Mouse (Mus musculus) midbrain, embryonic 11.5 days (tissue): ENCODE data around the gene Tspan15. TPM values are rescaled to one million over a fixed set of nuclear protein-coding genes. Genes with fewer than 3 reads are reported as not detected.

ENCODE experiments used
- ATAC-seq: fragments of 200-750 bp; cut with Nextera tagmentation; 2 replicates; pipeline ENCODE4 v1.8.0; 2017; ENCODE audit warnings: moderate TSS enrichment, moderate library complexity; ENCODE audit not compliant: low FRiP score
- DNase-seq: peaks from one replicate; pipeline ENCODE4 v3.0.0; 2015; ENCODE audit warnings: low spot score; ENCODE audit errors: missing footprints
- H3K27ac ChIP-seq: fragments of 300-500 bp; sonication (generic); 2 replicates; pipeline ENCODE4 v1.5.1; 2014; ENCODE audit warnings: low read depth, low read length
- H3K27me3 ChIP-seq: fragments of 300-500 bp; sonication (generic); 2 replicates; pipeline ENCODE4 v1.6.1; 2014; ENCODE audit warnings: mild to moderate bottlenecking, low read length, moderate library complexity, mixed read lengths; ENCODE audit not compliant: control insufficient read depth, insufficient read depth
- H3K36me3 ChIP-seq: fragments of 300-500 bp; sonication (generic); 2 replicates; pipeline ENCODE4 v1.6.1; 2014; ENCODE audit warnings: mild to moderate bottlenecking, low read length, moderate library complexity, mixed read lengths; ENCODE audit not compliant: control insufficient read depth, insufficient read depth
- H3K4me1 ChIP-seq: fragments of 300-500 bp; sonication (generic); 2 replicates; pipeline ENCODE4 v1.6.1; 2014; ENCODE audit warnings: low read length; ENCODE audit not compliant: control insufficient read depth, insufficient read depth
- H3K4me2 ChIP-seq: fragments of 300-500 bp; sonication (generic); 2 replicates; pipeline ENCODE4 v1.6.1; 2014; ENCODE audit warnings: mild to moderate bottlenecking, moderate library complexity
- H3K4me3 ChIP-seq: fragments of 300-500 bp; sonication (generic); 2 replicates; pipeline ENCODE4 v1.5.1; 2014; ENCODE audit warnings: low read depth, low read length
- H3K9ac ChIP-seq: fragments of 300-500 bp; sonication (generic); 2 replicates; pipeline ENCODE4 v1.6.1; 2014; ENCODE audit warnings: low read length
- H3K9me3 ChIP-seq: fragments of 300-500 bp; sonication (generic); 2 replicates; pipeline ENCODE4 v1.6.1; 2016; ENCODE audit warnings: low read length; ENCODE audit not compliant: control insufficient read depth
- WGBS: fragments of 180-500 bp; shearing (Covaris S2); extraction: QIAGEN DNeasy Blood & Tissue Kit; methylation state at CpG from one replicate; pipeline ENCODE4 v1.1.7; 2014; 5-methylcytosine and 5-hydroxymethylcytosine counted together
- microRNA-seq: library from miRNA; unstranded; fragments of <30 nt; microRNA quantifications from one replicate; pipeline ENCODE4, GENCODE M21; 2017
- polyA plus RNA-seq: library from polyadenylated mRNA; unstranded; fragments of >200 nt; fragmentation: Nextera tagmentation; extraction: Ambion mirVana; gene quantifications from 2 replicates; pipeline ENCODE4 v1.2.1, GENCODE M21; 2014

Tspan15 gene
- polyA plus RNA-seq, 1 experiment from 2014 or later = 8.6 TPM

- no peak overlapping the region for H3K4me2 ChIP-seq
These were observed 95.2 kb downstream of the Tspan15 start for GRCm38 (mm10) chr10:62135696-62136470.

More at GRCm38 (mm10) chr10:62135696-62136470, 95.2 kb downstream of the Tspan15 start:
- H3K9ac ChIP-seq = no peak overlapping the region
- H3K27me3 ChIP-seq = peaks cover 59% of the 10 kb centered on the region
- ATAC-seq (no peak), DNase-seq (peak; percentile 79)
- H3K4me3 ChIP-seq = no peak overlapping the region
- H3K27ac ChIP-seq = no peak overlapping the region
- no peaks in the 10 kb centered on the region for H3K9me3 ChIP-seq
- H3K36me3 ChIP-seq = no peaks in the 10 kb centered on the region
- 3% methylated on average over 8 of the region's 8 CpGs for WGBS
- H3K4me1 ChIP-seq = peaks cover 7% of the 10 kb centered on the region

Small RNAs within 50 kb of the gene (microRNA-seq; reads per million reads assigned to microRNA genes)
- gene Mir7662 = 1.7 reads per million

Other genes starting within 250 kb of the Tspan15 start
- gene Neurog3, start 98.2 kb downstream of the Tspan15 start, polyA plus RNA-seq = 0.34 and 0.37 TPM in 2 replicates
- 7.1 and 7.6 TPM in 2 replicates for gene Fam241b, start 87.3 kb downstream of the Tspan15 start, polyA plus RNA-seq
- not detected in 2 replicates for gene Tacr2, start 21.2 kb upstream of the Tspan15 start, polyA plus RNA-seq
- 19.3 and 23.4 TPM in 2 replicates for gene Hk1, start 148.7 kb upstream of the Tspan15 start, polyA plus RNA-seq
- 0.07 and 0.11 TPM in 2 replicates for gene Hkdc1, start 191.2 kb upstream of the Tspan15 start, polyA plus RNA-seq
- gene 4930507D05Rik, start 218.2 kb upstream of the Tspan15 start, polyA plus RNA-seq = 1.2 and 1.7 TPM in 2 replicates
- gene Supv3l1, start 218.5 kb upstream of the Tspan15 start, polyA plus RNA-seq = 29.1 and 31.6 TPM in 2 replicates